Mouse (Mus musculus) hindbrain, embryonic 16.5 days (tissue): ENCODE data around the gene Prpf8. TPM values are rescaled to one million over a fixed set of nuclear protein-coding genes. Genes with fewer than 3 reads are reported as not detected.

ENCODE experiments used
- ATAC-seq: fragments of 200-750 bp; cut with Nextera tagmentation; 2 replicates; pipeline ENCODE4 v1.8.0; 2017; ENCODE audit warnings: moderate TSS enrichment, moderate library complexity
- H3K27ac ChIP-seq: fragments of 300-500 bp; sonication (generic); 2 replicates; pipeline ENCODE4 v1.5.1; 2014; ENCODE audit warnings: low read depth, mild to moderate bottlenecking, control low read depth, low read length, moderate library complexity
- H3K27me3 ChIP-seq: fragments of 300-500 bp; sonication (generic); replicated peaks from 2 replicates; pipeline ENCODE4 v1.6.1; 2014; ENCODE audit warnings: low read length; ENCODE audit not compliant: control insufficient read depth, insufficient read depth
- H3K36me3 ChIP-seq: fragments of 300-500 bp; sonication (generic); 2 replicates; pipeline ENCODE4 v1.6.1; 2014; ENCODE audit warnings: mild to moderate bottlenecking, low read length, moderate library complexity, mixed read lengths; ENCODE audit not compliant: control insufficient read depth, insufficient read depth
- H3K4me1 ChIP-seq: fragments of 300-500 bp; sonication (generic); 2 replicates; pipeline ENCODE4 v1.6.1; 2014; ENCODE audit warnings: low read depth, low read length; ENCODE audit not compliant: control insufficient read depth, insufficient read depth
- H3K4me2 ChIP-seq: fragments of 300-500 bp; sonication (generic); 2 replicates; pipeline ENCODE4 v1.6.1; 2014; ENCODE audit warnings: mild to moderate bottlenecking, low read length, control low read depth, moderate library complexity
- H3K4me3 ChIP-seq: fragments of 300-500 bp; sonication (generic); 2 replicates; pipeline ENCODE4 v1.5.1; 2014; ENCODE audit warnings: mild to moderate bottlenecking, low read length, control low read depth, moderate library complexity
- H3K9ac ChIP-seq: fragments of 300-500 bp; sonication (generic); 2 replicates; pipeline ENCODE4 v1.6.1; 2014; ENCODE audit warnings: low read depth, mild to moderate bottlenecking, control low read depth, low read length, moderate library complexity
- H3K9me3 ChIP-seq: fragments of 300-500 bp; sonication (generic); 2 replicates; pipeline ENCODE4 v1.6.1; 2014; ENCODE audit warnings: mild to moderate bottlenecking, low read length, moderate library complexity; ENCODE audit not compliant: control insufficient read depth
- WGBS: fragments of 180-500 bp; shearing (Covaris S2); extraction: QIAGEN DNeasy Blood & Tissue Kit; methylation state at CpG from one replicate; pipeline ENCODE4 v1.1.7; 2014; 5-methylcytosine and 5-hydroxymethylcytosine counted together
- polyA plus RNA-seq: library from polyadenylated mRNA; unstranded; fragments of >200 nt; fragmentation: Nextera tagmentation; extraction: Ambion mirVana; gene quantifications from 2 replicates; pipeline ENCODE4 v1.2.1, GENCODE M21; 2015

Gene Prpf8
- polyA plus RNA-seq, 1 experiment from 2014 or later: 38.8 TPM

DNA sequence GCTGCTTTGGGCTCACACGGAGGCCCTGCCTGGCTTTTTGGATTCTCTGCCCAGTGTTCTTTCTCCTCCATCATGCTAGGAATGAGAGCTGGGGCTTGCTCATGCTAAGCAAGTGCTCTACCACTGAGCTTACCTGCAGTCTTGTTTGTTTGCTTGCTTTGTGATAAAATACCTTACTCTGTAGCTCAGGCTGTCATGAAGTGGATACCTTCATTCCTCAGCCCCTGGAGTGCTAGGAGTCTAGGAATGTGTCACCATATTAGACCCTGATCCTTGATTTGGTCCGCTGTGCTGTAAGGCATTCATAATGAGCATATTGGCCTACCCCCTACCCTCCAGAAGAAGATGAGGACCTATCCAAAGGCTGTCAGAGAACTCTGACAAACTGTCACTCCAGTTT, 36.2 kb downstream of the Prpf8 start:
- H3K9me3 ChIP-seq: no peaks in the 10 kb centered on the region
- H3K4me1 ChIP-seq: no peaks in the 10 kb centered on the region
- no peak overlapping the region for H3K4me3 ChIP-seq
- no peak overlapping the region for H3K4me2 ChIP-seq
- no peak for ATAC-seq
- no peak overlapping the region for H3K27ac ChIP-seq
- no peaks in the 10 kb centered on the region for H3K36me3 ChIP-seq
- H3K27me3 ChIP-seq: 0 out of 2 replicates have a peak, but pooled peaks cover 2% of the 10 kb centered on the region
- WGBS: 90% methylated on average over 2 of the region's 2 CpGs
- H3K9ac ChIP-seq: no peak overlapping the region

DNA sequence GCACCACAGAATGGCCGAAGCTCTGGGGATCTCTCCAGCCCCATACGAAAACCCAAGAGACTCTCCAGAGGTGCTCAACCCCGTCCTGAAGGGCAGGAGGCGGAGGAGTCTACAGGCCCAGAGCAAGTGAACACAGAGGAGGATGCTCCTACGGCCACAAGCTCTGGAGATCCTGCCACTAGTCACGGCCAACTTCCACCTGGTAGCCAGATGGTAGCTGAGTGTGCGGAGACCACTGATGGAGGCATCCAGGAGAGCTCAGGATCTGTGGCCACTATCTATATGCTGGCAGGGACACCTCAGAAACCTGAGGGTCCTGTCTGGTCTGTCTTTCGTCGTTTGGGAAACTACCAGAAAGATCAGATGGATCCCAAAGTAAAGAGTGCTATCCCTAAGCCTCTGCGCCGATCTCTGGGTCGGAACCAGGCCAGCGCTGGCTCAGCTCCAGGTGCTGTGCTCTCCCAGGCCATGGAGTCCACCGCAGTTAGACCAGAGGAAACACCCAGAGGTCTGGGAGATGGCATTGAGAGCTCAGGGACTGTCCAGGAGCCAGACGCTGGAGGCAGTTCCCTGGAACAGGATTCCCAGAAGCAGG, 39.0 kb downstream of the Prpf8 start:
- no peaks in the 10 kb centered on the region for H3K9me3 ChIP-seq
- no peak for ATAC-seq
- H3K9ac ChIP-seq: no peak overlapping the region
- 0 out of 2 replicates have a peak, but pooled peaks cover 2% of the 10 kb centered on the region for H3K27me3 ChIP-seq
- no peak overlapping the region for H3K4me3 ChIP-seq
- H3K4me1 ChIP-seq: no peaks in the 10 kb centered on the region; the same call in 1 of the 2 replicates
- H3K4me2 ChIP-seq: no peak overlapping the region
- H3K36me3 ChIP-seq: no peaks in the 10 kb centered on the region
- H3K27ac ChIP-seq: no peak overlapping the region
- 84% methylated on average over 15 of the region's 15 CpGs for WGBS

DNA sequence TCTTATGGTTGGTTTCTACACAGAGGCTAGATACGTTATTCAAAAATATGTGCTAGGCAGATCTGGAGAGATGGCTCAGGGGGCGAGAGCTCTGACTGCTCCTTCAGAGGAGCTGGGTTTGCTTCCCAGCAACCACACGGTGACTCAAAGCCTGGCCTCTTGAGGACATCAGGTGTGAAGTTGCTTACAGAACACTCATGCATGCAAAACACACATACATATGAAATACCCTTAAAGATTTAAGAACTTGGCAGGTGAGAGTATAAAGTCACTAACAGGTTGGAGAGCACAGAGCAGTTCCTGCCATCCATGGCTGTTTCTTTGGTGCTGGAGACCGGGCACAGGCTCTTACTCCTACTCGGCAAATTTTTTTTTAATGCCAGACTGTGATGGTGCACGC, 40.3 kb downstream of the Prpf8 start:
- Histone ChIP-seq H3K27ac (no peak overlapping the region), H3K4me3 (no peak overlapping the region), H3K9ac (no peak overlapping the region), H3K27me3 (0 out of 2 replicates have a peak, but pooled peaks cover 2% of the 10 kb centered on the region), H3K4me1 (no peaks in the 10 kb centered on the region; the same call in 1 of the 2 replicates), H3K36me3 (no peaks in the 10 kb centered on the region), H3K9me3 (no peaks in the 10 kb centered on the region), H3K4me2 (no peak overlapping the region)
- no peak for ATAC-seq
- WGBS: 84% methylated on average over 6 of the region's 6 CpGs

DNA sequence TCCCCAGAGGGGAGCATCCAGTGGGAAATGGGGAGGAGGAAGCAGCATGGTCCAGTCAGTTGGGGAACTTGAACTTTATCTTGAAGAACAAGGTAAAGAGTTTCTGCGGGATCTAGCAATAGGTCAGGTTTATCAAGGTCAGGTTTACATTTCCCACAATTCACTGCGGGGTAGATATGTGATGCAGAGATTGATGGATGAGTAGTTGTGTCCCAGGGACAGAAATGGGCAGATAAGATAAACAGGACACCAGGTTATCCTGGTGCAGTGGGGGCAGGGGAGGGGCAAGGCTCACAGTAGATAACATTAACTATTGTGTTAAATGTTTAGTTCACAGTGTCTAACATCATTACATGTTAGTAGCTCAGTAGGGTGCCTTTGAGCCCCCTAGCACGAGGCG, 43.2 kb downstream of the Prpf8 start:
- Histone ChIP-seq H3K4me3 (no peak overlapping the region), H3K27ac (no peak overlapping the region; the same call in 1 of the 2 replicates), H3K4me1 (peaks cover 17% of the 10 kb centered on the region), H3K9me3 (no peaks in the 10 kb centered on the region), H3K36me3 (no peaks in the 10 kb centered on the region), H3K9ac (no peak overlapping the region), H3K27me3 (0 out of 2 replicates have a peak, but pooled peaks cover 2% of the 10 kb centered on the region), H3K4me2 (no peak overlapping the region; the same call in 1 of the 2 replicates)
- ATAC-seq: no peak
- 53% methylated on average over 4 of the region's 4 CpGs for WGBS

DNA sequence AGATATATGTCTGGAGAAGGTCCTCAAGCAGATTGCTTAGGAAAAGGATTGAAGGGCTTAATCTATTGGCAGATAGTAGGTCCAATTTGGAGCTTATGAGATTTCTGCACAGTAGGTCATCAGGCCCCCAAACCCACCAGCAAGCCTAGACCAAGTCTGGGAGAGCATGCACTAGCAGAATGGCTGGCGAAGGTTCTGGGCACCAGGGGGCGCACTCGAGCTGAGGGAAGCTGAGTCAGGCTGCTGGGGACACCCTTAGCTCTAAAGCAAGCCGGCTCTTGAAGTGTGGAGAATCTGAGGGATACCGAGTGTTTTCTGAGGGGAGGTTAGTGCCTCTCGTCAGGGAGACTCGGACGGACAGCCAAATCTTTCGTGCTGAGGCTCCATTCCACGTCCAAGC, 43.7 kb downstream of the Prpf8 start:
- 0 out of 2 replicates have a peak, but pooled peaks cover under 1% of the 10 kb centered on the region for H3K27me3 ChIP-seq
- whole genome bisulfite sequencing: 0% methylated on average over 10 of the region's 10 CpGs

DNA sequence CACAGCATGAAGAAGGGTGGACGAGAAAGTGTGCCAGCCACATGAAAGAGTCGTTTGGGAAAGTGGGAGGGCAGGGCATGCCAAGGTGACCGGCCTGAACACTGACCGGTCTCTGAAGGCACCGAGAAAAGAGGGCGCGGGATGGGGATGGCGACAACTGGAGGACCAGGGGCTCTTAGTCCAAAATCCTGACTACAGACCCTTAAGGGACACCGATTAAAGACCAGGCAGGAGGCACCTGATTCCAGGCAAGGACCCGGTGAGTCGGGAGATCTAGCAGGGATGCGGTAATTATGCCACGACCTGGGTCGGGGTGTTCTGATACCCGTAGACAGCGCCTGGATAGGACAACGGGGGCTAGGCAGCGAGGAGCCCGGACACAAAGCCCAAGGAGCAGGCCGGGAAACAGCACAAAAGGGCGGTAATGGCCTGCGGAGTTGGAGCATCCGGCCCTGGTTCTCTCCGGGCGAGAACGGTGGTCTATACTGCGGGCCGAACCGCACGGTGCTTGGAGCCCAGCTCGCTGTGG, 44.3 kb downstream of the Prpf8 start:
- Histone ChIP-seq H3K9me3 (no peaks in the 10 kb centered on the region), H3K4me3 (peak overlapping the region; percentile 80), H3K27ac (peak overlapping the region; percentile 98), H3K4me2 (peak overlapping the region; percentile 97), H3K9ac (peak overlapping the region; percentile 76), H3K27me3 (no peaks in the 10 kb centered on the region), H3K4me1 (peaks cover 28% of the 10 kb centered on the region), H3K36me3 (no peaks in the 10 kb centered on the region)
- ATAC-seq: peak; percentile 37
- under 1% methylated on average over 29 of the region's 31 CpGs for WGBS

More for the DNA sequence above, 43.7 kb downstream of the Prpf8 start:
- Histone ChIP-seq H3K4me2 (peak overlapping the region; percentile 97), H3K4me3 (peak overlapping the region; percentile 80), H3K9ac (peak overlapping the region; percentile 76), H3K27ac (peak overlapping the region; percentile 98), H3K4me1 (peaks cover 22% of the 10 kb centered on the region), H3K36me3 (no peaks in the 10 kb centered on the region), H3K9me3 (no peaks in the 10 kb centered on the region)
- peak; percentile 35; the same call in 1 of the 2 replicates for ATAC-seq

DNA sequence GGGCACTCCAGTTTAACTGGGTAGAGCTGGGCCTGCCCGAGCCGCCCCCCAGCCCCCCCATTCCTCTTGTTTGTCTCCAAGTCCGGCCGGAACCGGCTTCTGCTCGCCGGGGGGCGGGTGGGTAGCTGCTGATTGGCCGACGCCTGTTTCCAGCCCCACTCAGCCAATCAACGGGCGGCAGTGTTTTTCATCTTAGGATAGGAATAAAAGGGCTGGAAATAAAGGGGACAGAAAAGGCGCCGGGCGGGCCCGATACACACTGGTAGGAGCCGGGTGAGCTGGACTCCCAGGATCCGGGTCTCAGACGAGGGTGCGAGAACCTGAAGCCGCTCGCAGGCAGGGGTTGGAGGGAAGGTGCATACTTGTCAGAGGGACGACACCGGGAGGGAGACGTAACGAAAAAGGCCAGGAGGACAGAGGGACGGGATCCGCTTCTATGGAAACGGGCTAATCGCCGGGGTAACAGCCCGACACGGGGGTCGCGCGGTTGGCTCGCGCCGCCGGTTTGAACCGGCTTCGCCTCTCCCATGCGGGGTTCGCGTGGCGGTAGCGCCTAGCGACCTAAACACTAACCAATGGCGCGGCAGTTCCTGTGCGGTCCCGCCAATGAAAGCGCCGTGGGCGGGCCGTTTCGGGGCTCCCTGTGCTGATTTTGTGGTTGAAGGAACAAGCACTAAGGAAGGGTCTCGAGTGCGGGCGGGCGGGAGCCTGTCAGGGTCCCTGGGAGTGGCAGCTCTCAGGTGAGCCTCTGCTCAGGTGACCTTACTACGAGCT, 45.0 kb downstream of the Prpf8 start, which contains the start of gene Slc43a2:
Gene Slc43a2, plus strand, starts transcription at position 226 of the 774 bp plus-strand sequence.
- Histone ChIP-seq H3K27me3 (no peaks in the 10 kb centered on the region), H3K36me3 (no peaks in the 10 kb centered on the region), H3K4me3 (peak within 1 kb of the TSS; percentile 80), H3K4me2 (peak within 1 kb of the TSS; percentile 97), H3K9me3 (no peaks in the 10 kb centered on the region), H3K27ac (peak within 1 kb of the TSS; percentile 98), H3K4me1 (peaks cover 28% of the 10 kb centered on the region), H3K9ac (peak within 1 kb of the TSS; percentile 90)
- under 1% methylated on average over 60 of the region's 62 CpGs for WGBS
- ATAC-seq: peak; percentile 95

DNA sequence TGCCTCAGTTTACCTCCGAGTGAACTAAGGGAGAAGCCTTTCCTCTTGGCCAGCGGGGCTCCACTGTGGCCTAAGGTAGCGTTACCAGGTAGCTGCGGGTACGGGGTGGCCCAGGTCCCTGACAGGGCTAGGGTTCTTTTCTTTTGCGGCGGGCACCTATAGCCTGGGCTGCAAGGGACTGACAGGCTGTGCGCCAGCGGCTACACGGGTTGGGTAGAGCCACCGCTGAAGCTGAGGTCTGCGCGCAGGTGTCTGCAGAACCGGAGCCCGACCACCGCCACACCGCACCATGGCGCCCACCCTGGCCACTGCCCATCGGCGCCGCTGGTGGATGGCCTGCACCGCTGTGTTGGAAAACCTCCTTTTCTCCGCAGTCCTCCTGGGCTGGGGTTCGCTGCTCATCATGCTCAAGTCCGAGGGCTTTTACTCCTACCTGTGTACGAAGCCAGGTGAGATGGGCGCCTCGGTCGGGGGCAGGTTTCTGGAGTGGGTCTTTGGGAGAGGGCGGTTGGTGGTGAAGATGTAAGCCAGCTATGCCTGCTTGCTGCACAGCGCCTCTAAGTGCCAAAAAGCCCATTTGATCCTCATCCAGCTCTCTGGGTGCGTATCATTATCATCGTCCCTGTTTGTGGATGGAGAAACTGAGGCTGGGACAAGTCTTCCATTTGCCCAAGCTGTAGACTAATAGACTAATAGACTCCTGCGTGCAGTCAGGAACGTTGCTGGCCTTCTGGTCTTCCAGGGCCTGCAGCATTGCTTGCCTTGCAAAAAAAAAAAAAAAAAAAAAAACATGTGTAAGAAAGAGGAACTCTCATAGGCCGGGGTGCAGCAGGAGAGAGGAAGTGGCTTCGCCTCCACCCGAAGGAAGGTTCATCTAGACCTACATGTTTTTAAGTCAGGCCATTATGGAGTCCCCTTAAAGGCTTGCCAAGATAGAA, 46.0 kb downstream of the Prpf8 start:
- H3K27me3 ChIP-seq: no peaks in the 10 kb centered on the region
- no peaks in the 10 kb centered on the region for H3K36me3 ChIP-seq
- peak overlapping the region; percentile 80 for H3K4me3 ChIP-seq
- H3K9ac ChIP-seq: peak overlapping the region; percentile 90
- peak; percentile 12; the same call in 1 of the 2 replicates for ATAC-seq
- peak overlapping the region; percentile 97 for H3K4me2 ChIP-seq
- H3K9me3 ChIP-seq: no peaks in the 10 kb centered on the region
- H3K27ac ChIP-seq: peak overlapping the region; percentile 98
- 9% methylated on average over 38 of the region's 38 CpGs for WGBS
- peaks cover 28% of the 10 kb centered on the region for H3K4me1 ChIP-seq
